In genomic region chr4:149308491-149308820, GRCm38 (mm10) we compare ENCODE assay signal across 9 mouse cellular contexts. TPM values are rescaled to one million over a fixed set of nuclear protein-coding genes. Genes with fewer than 3 reads are reported as not detected.
DNase-seq lines count a peak whose midpoint lies in the region; ATAC-seq and TF ChIP-seq lines count a peak whose summit lies in the region.
"Had no signal": no experiment of that assay in that cellular context is flagged by ENCODE, and none has a peak within 500 bp of the region (broad histone marks: within the 10 kb centered on the region; RNA-seq: fewer than 3 reads in every experiment).

No protein-coding gene starts in this region.

- peak overlapping the region; percentile 90 for H3K4me2 ChIP-seq in embryonic facial prominence, embryonic 14.5 days (ENCODE audit: low read depth, low read length)
- peak overlapping the region; percentile 95 for H3K4me2 ChIP-seq in intestine, postnatal 0 days (replicated peaks; ENCODE audit: low read depth)
- H3K4me2 ChIP-seq in neural tube, embryonic 14.5 days (ENCODE audit: low read depth, low read length): peak overlapping the region; percentile 72

- H3K36me3 ChIP-seq in embryonic facial prominence, embryonic 14.5 days (ENCODE audit: control insufficient read depth, insufficient read depth, low read length): no peaks in the 10 kb centered on the region
- H3K36me3 ChIP-seq in intestine, postnatal 0 days (ENCODE audit: control insufficient read depth, insufficient read depth): no peaks in the 10 kb centered on the region
- no peaks in the 10 kb centered on the region for H3K36me3 ChIP-seq in neural tube, embryonic 14.5 days (ENCODE audit: control insufficient read depth, insufficient read depth, low read length)

- H3K9ac ChIP-seq in embryonic facial prominence, embryonic 14.5 days (ENCODE audit: low read depth, low read length): peak overlapping the region; percentile 93
- no peak overlapping the region for H3K9ac ChIP-seq in intestine, postnatal 0 days (ENCODE audit: low read depth, low read length)
- H3K9ac ChIP-seq in neural tube, embryonic 14.5 days (replicated peaks; ENCODE audit: low read depth, low read length): peak overlapping the region; percentile 99

- H3K4me1 ChIP-seq in embryonic facial prominence, embryonic 14.5 days (ENCODE audit: control insufficient read depth, insufficient read depth, low read length): peaks cover 13% of the 10 kb centered on the region
- 0 out of 2 replicates have a peak, but pooled peaks cover 3% of the 10 kb centered on the region for H3K4me1 ChIP-seq in intestine, postnatal 0 days (replicated peaks; ENCODE audit: control insufficient read depth, insufficient read depth, low read length)
- peaks cover 32% of the 10 kb centered on the region for H3K4me1 ChIP-seq in neural tube, embryonic 14.5 days (ENCODE audit: control insufficient read depth, insufficient read depth, low read length)

- no peak for ATAC-seq in embryonic facial prominence, embryonic 14.5 days (ENCODE audit: low read depth)
- ATAC-seq in intestine, postnatal 0 days: no peak
- ATAC-seq in neural tube, embryonic 14.5 days (ENCODE audit: low read depth): no peak
- no peak for ATAC-seq in megakaryocyte-erythroid progenitor cell, adult 5-6 weeks (replicated peaks; ENCODE audit: low FRiP score, low TSS enrichment, poor library complexity, severe bottlenecking)

- H3K4me3 ChIP-seq in left cerebral cortex, adult 2 months: peak overlapping the region; percentile 72
- H3K4me3 ChIP-seq in embryonic facial prominence, embryonic 14.5 days (ENCODE audit: low read depth, low read length): peak overlapping the region; percentile 92
- H3K4me3 ChIP-seq in intestine, postnatal 0 days (ENCODE audit: low read depth, low read length): peak overlapping the region; percentile 97
- peak overlapping the region; percentile 98 for H3K4me3 ChIP-seq in neural tube, embryonic 14.5 days (ENCODE audit: low read depth, low read length)

- no peaks in the 10 kb centered on the region for H3K9me3 ChIP-seq in embryonic facial prominence, embryonic 14.5 days (ENCODE audit: control insufficient read depth, low read length)
- no peaks in the 10 kb centered on the region for H3K9me3 ChIP-seq in intestine, postnatal 0 days (ENCODE audit: control insufficient read depth)
- no peaks in the 10 kb centered on the region for H3K9me3 ChIP-seq in neural tube, embryonic 14.5 days (ENCODE audit: control insufficient read depth, low read length)

- WGBS in embryonic facial prominence, embryonic 14.5 days: 60% methylated on average over 3 of the region's 3 CpGs
- WGBS in intestine, postnatal 0 days: 72% methylated on average over 3 of the region's 3 CpGs
- 16% methylated on average over 3 of the region's 3 CpGs for WGBS in neural tube, embryonic 14.5 days

- peak overlapping the region; percentile 94 for H3K27ac ChIP-seq in left cerebral cortex, adult 2 months
- peak overlapping the region; percentile 88 for H3K27ac ChIP-seq in embryonic facial prominence, embryonic 14.5 days (replicated peaks; ENCODE audit: low read depth, low read length)
- peak overlapping the region; percentile 28; the same call in 1 of the 2 replicates for H3K27ac ChIP-seq in intestine, postnatal 0 days (ENCODE audit: low read depth, low read length)
- H3K27ac ChIP-seq in neural tube, embryonic 14.5 days (ENCODE audit: low read depth, low read length): peak overlapping the region; percentile 98

- no peak for DNase-seq in left cerebral cortex, adult 2 months (ENCODE audit: extremely low spot score in 1 of 2, low spot score in 2 of 2)
- DNase-seq in left cerebral cortex, postnatal 4 days: no peak
- no peak for DNase-seq in embryonic facial prominence, embryonic 14.5 days (ENCODE audit: low spot score)
- DNase-seq in ovary, postnatal 14 days (ENCODE audit: low spot score): no peak
- DNase-seq in left cerebral cortex, postnatal 36 days (ENCODE audit: low spot score in 2 of 2): no peak
- DNase-seq: gastrocnemius, postnatal 14 days had no signal

- TF ChIP-seq CTCF in left cerebral cortex, adult 2 months (IDR thresholded peaks at IDR 0.05): no peak
- TF ChIP-seq CTCF in intestine, postnatal 0 days (IDR thresholded peaks at IDR 0.05; ENCODE audit: low read depth): no peak

- intact Hi-C loops in left cerebral cortex, adult 2 months (cut with DNase I): loop anchor here (5.0 kb wide), 2 partner anchors 141 to 171 kb away; partner anchors contain the start of genes Cenps and Pgd
- intact Hi-C loops in left cerebral cortex, postnatal 4 days (cut with DNase I): no loop called here
- intact Hi-C loops in left cerebral cortex, postnatal 36 days (cut with DNase I): loop anchor here (5.0 kb wide), 1 partner anchor 41 kb away; no protein-coding TSS in a partner anchor

- no peaks in the 10 kb centered on the region for H3K27me3 ChIP-seq in embryonic facial prominence, embryonic 14.5 days (replicated peaks; ENCODE audit: control insufficient read depth, insufficient read depth, low read length)
- H3K27me3 ChIP-seq in intestine, postnatal 0 days (replicated peaks; ENCODE audit: control insufficient read depth, insufficient read depth, low read length): no peaks in the 10 kb centered on the region
- peaks cover 4% of the 10 kb centered on the region; the same call in 1 of the 2 replicates for H3K27me3 ChIP-seq in neural tube, embryonic 14.5 days (ENCODE audit: control insufficient read depth, insufficient read depth, low read length)

RNA-seq across cellular contexts. Expression of gene Kif1b, which starts 1.0 kb away (rescaled TPM):
- 100 to 1,000 TPM; 444 to 487 TPM for total RNA-seq in left cerebral cortex, adult 2 months (2021)
- 100 to 1,000 TPM; 420 to 423 TPM for total RNA-seq in left cerebral cortex, postnatal 4 days (2021)
- 59.9 and 67.2 TPM in 2 replicates for polyA plus RNA-seq in embryonic facial prominence, embryonic 14.5 days (2014; fragmentation: Nextera tagmentation; extraction: Ambion mirVana)
- polyA plus RNA-seq in intestine, postnatal 0 days (2015; fragmentation: Nextera tagmentation; extraction: Ambion mirVana): 15.2 and 18.1 TPM in 2 replicates
- 174 and 224 TPM in 2 replicates for polyA plus RNA-seq in neural tube, embryonic 14.5 days (2014; fragmentation: Nextera tagmentation; extraction: Ambion mirVana)
- 7.9 and 8.1 TPM in 2 replicates for total RNA-seq in megakaryocyte-erythroid progenitor cell, adult 5-6 weeks (2014; fragmentation: Nextera tagmentation)
- total RNA-seq in megakaryocyte-erythroid progenitor cell, adult 5-6 weeks (2017): 4.6 and 5.8 TPM in 2 replicates
- 100 to 1,000 TPM; 448 to 452 TPM for total RNA-seq in left cerebral cortex, postnatal 36 days (2021)

Comparison
In these comparisons a context has a peak if more than half of its experiments do, and no peak if none do; other contexts are left out.
1. H3K27ac ChIP-seq: peak in every context shown above with its lines; median percentile 98 in neural tube, embryonic 14.5 days; 94 in left cerebral cortex, adult 2 months; 88 in embryonic facial prominence, embryonic 14.5 days; 28 in intestine, postnatal 0 days.
2. RNA of gene Kif1b, which starts 1.0 kb away (total RNA-seq): 444 to 487 TPM in left cerebral cortex, adult 2 months, 448 to 452 TPM in left cerebral cortex, postnatal 36 days and 420 to 423 TPM in left cerebral cortex, postnatal 4 days; 4.6 to 8.1 TPM in megakaryocyte-erythroid progenitor cell, adult 5-6 weeks; every median in the first group is over 10 times any median in the second.
3. Peak in every context shown above with its lines, with median percentiles within 50 percentile points of each other: H3K4me3 ChIP-seq and H3K4me2 ChIP-seq.